Mouse (Mus musculus) heart, postnatal 0 days (tissue): ENCODE measurements around the gene Map3k5. TPM values are rescaled to one million over a fixed set of nuclear protein-coding genes. Genes with fewer than 3 reads are reported as not detected.

ENCODE experiments used
- ATAC-seq: fragments of 200-750 bp; cut with Nextera tagmentation; 2 replicates; pipeline ENCODE4 v1.8.0; 2017; ENCODE audit warnings: low read depth, moderate number of reproducible peaks, moderate library complexity; ENCODE audit not compliant: insufficient read depth
- DNase-seq: peaks from one replicate; pipeline ENCODE4 v3.0.0-alpha.2; 2016; ENCODE audit warnings: low spot score
- H3K27ac ChIP-seq: fragments of 300-500 bp; sonication (generic); 2 replicates; pipeline ENCODE4 v1.5.1; 2014; ENCODE audit warnings: low read depth, mild to moderate bottlenecking
- H3K27me3 ChIP-seq: fragments of 300-500 bp; sonication (generic); 2 replicates; pipeline ENCODE4 v1.6.1; 2014; ENCODE audit warnings: low read length, mixed read lengths; ENCODE audit not compliant: control insufficient read depth, insufficient read depth
- H3K36me3 ChIP-seq: fragments of 300-500 bp; sonication (generic); replicated peaks from 2 replicates; pipeline ENCODE4 v1.6.1; 2014; ENCODE audit warnings: low read length, mixed read lengths; ENCODE audit not compliant: control insufficient read depth, insufficient read depth
- H3K4me1 ChIP-seq: fragments of 300-500 bp; sonication (generic); 2 replicates; pipeline ENCODE4 v1.6.1; 2014; ENCODE audit warnings: antibody characterized with exemption; ENCODE audit not compliant: control insufficient read depth, insufficient read depth
- H3K4me2 ChIP-seq: fragments of 300-500 bp; sonication (generic); 2 replicates; pipeline ENCODE4 v1.6.1; 2014; ENCODE audit warnings: low read depth, mild to moderate bottlenecking, low read length, moderate library complexity
- H3K4me3 ChIP-seq: fragments of 300-500 bp; sonication (generic); 2 replicates; pipeline ENCODE4 v1.5.1; 2014; ENCODE audit warnings: low read depth, low read length
- H3K9ac ChIP-seq: fragments of 300-500 bp; sonication (generic); replicated peaks from 2 replicates; pipeline ENCODE4 v1.6.1; 2014; ENCODE audit warnings: low read depth, low read length, mixed read lengths
- H3K9me3 ChIP-seq: fragments of 300-500 bp; sonication (generic); replicated peaks from 2 replicates; pipeline ENCODE4 v1.6.1; 2016; ENCODE audit warnings: low read length; ENCODE audit not compliant: control insufficient read depth
- CTCF ChIP-seq: IDR thresholded peaks from 2 replicates; pipeline ENCODE4 v1.5.1; 2016; ENCODE audit warnings: antibody characterized with exemption, control low read depth, low read depth
- EP300 ChIP-seq: IDR thresholded peaks from 2 replicates; pipeline ENCODE4 v1.6.1; 2016; ENCODE audit warnings: antibody characterized with exemption, low read depth
- WGBS: fragments of 180-500 bp; shearing (Covaris S2); extraction: QIAGEN DNeasy Blood & Tissue Kit; methylation state at CpG from one replicate; pipeline ENCODE4 v1.1.7; 2014; 5-methylcytosine and 5-hydroxymethylcytosine counted together
- polyA plus RNA-seq: library from polyadenylated mRNA; unstranded; fragments of >200 nt; fragmentation: Nextera tagmentation; extraction: Ambion mirVana; gene quantifications from 2 replicates; pipeline ENCODE4 v1.2.1, GENCODE M21; 2015
- total RNA-seq: library from RNA; depleted of rRNA; stranded (reverse); fragments of >200 nt; gene quantifications from 2 replicates; pipeline ENCODE4 v1.2.3, GENCODE M21; 2014; ENCODE audit warnings: low replicate concordance

Gene Map3k5
- total and polyA plus RNA-seq, 2 experiments from 2014 or later = 2.5 to 10.8 TPM

DNA sequence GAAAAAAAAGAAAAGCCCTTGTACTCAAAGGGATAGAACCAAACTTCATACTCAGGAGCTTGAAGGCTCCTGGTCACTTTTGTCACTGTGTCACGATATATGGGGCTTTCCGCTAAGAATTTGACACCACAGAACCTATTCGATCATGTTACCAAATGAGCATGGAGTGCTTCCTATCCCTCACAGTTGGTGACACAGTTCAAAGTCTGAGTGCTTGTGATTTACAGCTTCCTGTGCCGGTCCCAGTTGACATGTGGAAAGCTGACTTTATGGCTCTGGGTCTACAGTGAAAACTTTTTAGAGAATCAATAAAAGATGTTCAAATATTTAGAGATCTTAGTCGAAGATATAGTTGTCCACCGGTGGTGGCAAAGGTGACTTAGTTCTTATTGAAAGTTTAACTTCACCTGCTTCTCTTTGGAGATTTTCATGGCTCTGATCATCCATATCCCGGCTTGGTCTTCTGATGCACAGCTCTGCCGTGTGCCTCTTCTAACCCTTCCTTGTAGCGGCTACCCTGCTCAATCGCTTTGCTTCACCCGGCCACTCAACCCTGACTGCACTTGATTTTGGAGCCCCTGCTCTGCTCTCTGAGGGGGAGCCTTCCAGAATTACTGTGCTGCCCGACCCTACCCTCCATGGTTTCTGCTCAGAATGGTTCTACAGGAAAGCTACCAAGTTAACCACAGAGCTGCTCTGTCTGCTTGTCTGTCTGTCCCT lies 198.8 kb downstream of the Map3k5 start:
- Histone ChIP-seq H3K36me3 (peaks cover 28% of the 10 kb centered on the region), H3K27me3 (no peaks in the 10 kb centered on the region), H3K4me3 (no peak overlapping the region), H3K4me2 (no peak overlapping the region), H3K9me3 (no peaks in the 10 kb centered on the region), H3K9ac (no peak overlapping the region), H3K4me1 (peaks cover 4% of the 10 kb centered on the region; the same call in 1 of the 2 replicates), H3K27ac (no peak overlapping the region)
- WGBS = 86% methylated on average over 12 of the region's 12 CpGs
- no peak for TF ChIP-seq CTCF
- TF ChIP-seq EP300 = no peak
- no peak for DNase-seq
- ATAC-seq = no peak

DNA sequence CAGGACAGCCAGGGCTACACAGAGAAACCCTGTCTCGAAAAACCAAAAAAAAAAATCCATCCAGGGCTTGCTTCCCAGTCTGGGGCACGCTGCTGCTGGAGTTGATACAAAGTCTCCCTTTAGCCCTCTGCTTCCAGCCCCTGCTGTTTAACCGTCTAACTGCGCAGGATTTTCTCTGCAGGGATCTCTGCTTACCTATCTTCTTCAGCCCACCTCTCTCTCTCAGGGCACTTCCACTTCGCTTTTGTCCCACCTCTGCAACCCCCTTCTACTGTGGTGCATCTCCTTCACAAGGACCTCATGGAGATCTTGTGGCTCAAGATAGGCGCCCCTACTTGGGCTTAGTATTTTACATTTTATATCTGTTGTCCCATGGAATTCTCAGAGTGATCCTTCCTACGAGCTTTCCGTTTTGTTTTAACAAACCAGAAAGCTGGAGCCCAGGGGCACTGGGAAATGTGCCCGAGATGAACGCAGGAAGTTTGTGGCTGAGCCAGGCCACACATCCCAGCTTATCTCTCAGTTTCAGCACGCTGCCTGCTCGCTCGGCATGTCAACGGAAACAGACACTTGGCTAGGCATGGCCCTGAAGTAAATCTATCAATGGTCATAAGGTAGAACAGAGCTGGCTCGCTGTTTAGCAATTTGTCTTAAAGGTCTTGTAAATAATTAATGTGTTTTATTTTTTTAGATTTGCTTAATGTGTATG lies 201.2 kb downstream of the Map3k5 start:
- H3K9me3 ChIP-seq = no peaks in the 10 kb centered on the region
- H3K4me2 ChIP-seq = peak overlapping the region; percentile 35; the same call in 1 of the 2 replicates
- WGBS = 20% methylated on average over 15 of the region's 15 CpGs
- no peak overlapping the region for H3K9ac ChIP-seq
- ATAC-seq (peak; percentile 77), DNase-seq (peak; percentile 57)
- H3K4me1 ChIP-seq = peaks cover 4% of the 10 kb centered on the region; the same call in 1 of the 2 replicates
- peak overlapping the region; percentile 39 for H3K27ac ChIP-seq
- peaks cover 40% of the 10 kb centered on the region for H3K36me3 ChIP-seq
- no peak overlapping the region for H3K4me3 ChIP-seq
- TF ChIP-seq CTCF (no peak), EP300 (no peak)
- H3K27me3 ChIP-seq = no peaks in the 10 kb centered on the region

DNA sequence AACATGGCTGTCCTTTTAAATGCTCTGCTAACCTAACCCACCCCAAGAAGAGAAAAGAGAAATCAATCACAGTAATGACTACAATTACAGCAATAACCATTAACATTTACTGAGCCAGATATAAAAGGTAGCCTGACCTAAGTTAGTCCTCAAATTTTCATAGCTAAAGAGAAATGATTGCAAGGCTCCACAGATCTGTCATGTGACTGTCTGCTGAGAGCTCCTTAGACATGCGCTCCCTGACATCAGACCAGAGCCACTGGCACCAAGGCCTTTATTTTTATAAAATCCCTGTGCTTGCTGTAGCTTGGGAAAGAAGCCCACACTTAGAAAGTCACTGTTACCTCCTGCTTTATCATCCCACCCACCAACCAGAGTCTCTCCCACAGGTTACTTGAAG lies 202.2 kb downstream of the Map3k5 start:
- Histone ChIP-seq H3K27ac (no peak overlapping the region), H3K9me3 (no peaks in the 10 kb centered on the region), H3K4me2 (no peak overlapping the region), H3K36me3 (peaks cover 49% of the 10 kb centered on the region), H3K9ac (no peak overlapping the region), H3K4me1 (peaks cover 4% of the 10 kb centered on the region; the same call in 1 of the 2 replicates), H3K4me3 (no peak overlapping the region), H3K27me3 (no peaks in the 10 kb centered on the region)
- no peak for DNase-seq
- no peak for ATAC-seq
- 100% methylated on average over 1 of the region's 1 CpGs for WGBS
- TF ChIP-seq EP300 (no peak), CTCF (no peak)

DNA sequence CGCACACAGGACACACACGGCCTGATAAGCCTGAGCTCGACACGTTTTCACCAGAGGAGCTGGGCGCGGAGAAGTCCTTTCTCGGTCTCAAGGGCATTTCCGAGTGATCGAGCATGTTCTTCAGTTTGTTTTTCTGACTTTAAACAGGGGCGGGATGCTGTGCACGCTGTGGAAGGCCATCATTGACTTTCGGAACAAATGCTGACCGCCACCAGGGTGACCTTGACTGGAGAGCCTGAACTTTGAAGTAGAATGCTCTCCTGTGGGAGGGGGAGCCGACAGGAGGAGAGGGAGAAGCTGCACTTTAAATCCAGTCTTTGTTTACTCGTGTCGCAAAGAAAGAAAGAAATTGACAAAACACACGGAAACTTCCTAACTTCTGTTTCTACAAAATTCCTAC lies 207.1 kb downstream of the Map3k5 start:
- Histone ChIP-seq H3K27ac (no peak overlapping the region), H3K4me3 (no peak overlapping the region), H3K9ac (no peak overlapping the region), H3K9me3 (no peaks in the 10 kb centered on the region), H3K4me2 (no peak overlapping the region), H3K4me1 (no peaks in the 10 kb centered on the region), H3K27me3 (no peaks in the 10 kb centered on the region), H3K36me3 (peaks cover 40% of the 10 kb centered on the region)
- no peak for DNase-seq
- no peak for ATAC-seq
- TF ChIP-seq CTCF (no peak), EP300 (no peak)
- WGBS = 61% methylated on average over 17 of the region's 17 CpGs

DNA sequence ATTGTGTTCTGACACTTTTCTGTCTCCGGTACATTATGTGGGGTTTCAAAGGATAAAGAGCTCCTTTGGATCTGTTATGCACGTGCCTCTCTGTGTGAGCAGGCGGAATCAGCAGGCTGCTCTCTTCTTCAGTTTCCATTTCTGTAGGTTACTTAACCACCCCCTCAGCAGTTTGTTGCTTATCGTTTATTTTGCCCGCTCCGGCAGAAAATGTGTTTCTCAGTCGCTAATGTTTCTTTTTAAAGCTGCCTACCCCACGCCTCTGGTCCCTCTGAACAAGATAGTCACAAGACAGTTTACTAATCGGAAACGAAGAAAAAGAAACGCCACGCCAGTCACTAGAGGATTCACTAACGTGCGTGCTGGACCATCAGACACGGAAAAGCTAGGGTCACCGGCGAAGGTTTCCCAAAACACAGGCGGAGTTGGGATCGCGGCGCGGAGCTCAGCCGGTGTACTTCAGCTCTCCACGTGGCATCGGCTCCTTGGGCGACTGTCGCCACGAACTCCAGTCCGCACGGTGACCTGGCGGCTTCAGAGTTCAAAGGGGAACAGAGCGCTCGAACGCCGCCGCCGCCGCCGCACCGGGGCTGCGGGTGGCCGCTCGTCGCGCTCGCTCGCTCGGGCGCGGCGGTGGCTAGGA lies 214.0 kb downstream of the Map3k5 start, which contains the start of gene Map7:
TSS of gene Map7 (plus strand) at position 342 of the 643 bp plus-strand sequence.
- 5% methylated on average over 48 of the region's 51 CpGs for WGBS
- Histone ChIP-seq H3K4me1 (no peaks in the 10 kb centered on the region), H3K9ac (peak within 1 kb of the TSS; percentile 90), H3K4me2 (peak within 1 kb of the TSS; percentile 99), H3K27me3 (peaks cover 13% of the 10 kb centered on the region), H3K4me3 (peak within 1 kb of the TSS; percentile 95), H3K36me3 (0 out of 2 replicates have a peak, but pooled peaks cover 5% of the 10 kb centered on the region), H3K27ac (peak within 1 kb of the TSS; percentile 70), H3K9me3 (no peaks in the 10 kb centered on the region)
- TF ChIP-seq CTCF (no peak), EP300 (no peak)
- DNase-seq (no peak), ATAC-seq (no peak)
